ENCODE assay signal across 8 mouse cellular contexts in genomic region chr12:91849045-91849467, GRCm38 (mm10). TPM values are rescaled to one million over a fixed set of nuclear protein-coding genes. Genes with fewer than 3 reads are reported as not detected.
A peak's percentile ranks its signal among the peaks of the same experiment; 100 is the strongest.
DNase-seq lines count a peak whose midpoint lies in the region; ATAC-seq lines count a peak whose summit lies in the region.

Sel1l (minus strand) TSS chr12:91849157.

- no peak within 1 kb of the TSS for H3K27ac ChIP-seq in intestine, embryonic 14.5 days (ENCODE audit: low read depth)

- peak within 1 kb of the TSS; percentile 66 for H3K4me3 ChIP-seq in intestine, embryonic 14.5 days (ENCODE audit: low read depth, low read length)

- WGBS in intestine, embryonic 14.5 days: under 1% methylated on average over 19 of the region's 35 CpGs

- DNase-seq in adrenal gland, adult 18-20 months (ENCODE audit: low spot score in 2 of 2): peak; percentile 91 to 92
- DNase-seq in embryo, embryonic 11 days: peak; percentile 97
- peak; percentile 99 for DNase-seq in gastrocnemius, postnatal 25 days
- DNase-seq in intestine, embryonic 14.5 days (ENCODE audit: low spot score): peak; percentile 97
- peak; percentile 98 to 99 for DNase-seq in left cerebral cortex, postnatal 14 days (ENCODE audit: low spot score in 2 of 2)
- DNase-seq in mesoderm, embryonic 11.5 days (ENCODE audit: low read depth, low spot score): peak; percentile 98
- DNase-seq in right cerebral cortex, postnatal 36 days (ENCODE audit: low spot score in 2 of 2): peak; percentile 98 to 99
- DNase-seq in yolk sac, embryonic 10.5 days (ENCODE audit: low spot score): peak; percentile 99

- H3K4me1 ChIP-seq in intestine, embryonic 14.5 days (replicated peaks; ENCODE audit: control insufficient read depth, insufficient read depth, low read length): peaks cover 14% of the 10 kb centered on the region

- peak; percentile 100 for ATAC-seq in intestine, embryonic 14.5 days (replicated peaks; ENCODE audit: low FRiP score, low TSS enrichment, low read depth)

- peak within 1 kb of the TSS; percentile 73 for H3K9ac ChIP-seq in intestine, embryonic 14.5 days (ENCODE audit: low read length)

- no peaks in the 10 kb centered on the region for H3K36me3 ChIP-seq in intestine, embryonic 14.5 days (ENCODE audit: control insufficient read depth, insufficient read depth, low read length)

- H3K27me3 ChIP-seq in intestine, embryonic 14.5 days (replicated peaks; ENCODE audit: control insufficient read depth, insufficient read depth, low read length): no peaks in the 10 kb centered on the region

- no peaks in the 10 kb centered on the region for H3K9me3 ChIP-seq in intestine, embryonic 14.5 days (ENCODE audit: control insufficient read depth, low read length)

- intact Hi-C loops in left cerebral cortex, postnatal 14 days (cut with DNase I): no loop called here

- peak within 1 kb of the TSS; percentile 97 for H3K4me2 ChIP-seq in intestine, embryonic 14.5 days (ENCODE audit: low read length)

RNA-seq across cellular contexts. Expression of gene Sel1l, which starts in this region (rescaled TPM):
- total RNA-seq in adrenal gland, adult 18-20 months (2021): 100 to 1,000 TPM; 120 to 180 TPM
- 10 to 100 TPM; 38.8 to 40.7 TPM for total RNA-seq in gastrocnemius, postnatal 25 days (2021)
- 77.6 and 90.7 TPM in 2 replicates for polyA plus RNA-seq in intestine, embryonic 14.5 days (2014; fragmentation: Nextera tagmentation; extraction: Ambion mirVana)
- 100 to 1,000 TPM; 130 to 147 TPM for total RNA-seq in left cerebral cortex, postnatal 14 days (2021)
